Mouse (Mus musculus) hematopoietic stem cell, adult 5-6 weeks (primary cell): ENCODE measurements at regions not wholly inside any gene's neighbourhood (a gene's known extent, or its start where the extent isn't known, plus 50 kb on each side); places are given as distances from the start of the nearest gene placed in this dataset.

Source experiments
- ATAC-seq, 2 experiments: fragments of 125-278 bp in 1 of 2; replicated peaks in 1 of 2; 2 replicates each; pipeline ENCODE4 v1.8.0; 2016 to 2017; ENCODE audit warnings: inconsistent platforms in 2 of 2, mild to moderate bottlenecking in 2 of 2, moderate number of reproducible peaks in 2 of 2, low read depth in 1 of 2, moderate TSS enrichment in 1 of 2; ENCODE audit not compliant: low FRiP score in 2 of 2, poor library complexity in 2 of 2, severe bottlenecking in 2 of 2, insufficient read depth in 1 of 2, low TSS enrichment in 1 of 2

DNA sequence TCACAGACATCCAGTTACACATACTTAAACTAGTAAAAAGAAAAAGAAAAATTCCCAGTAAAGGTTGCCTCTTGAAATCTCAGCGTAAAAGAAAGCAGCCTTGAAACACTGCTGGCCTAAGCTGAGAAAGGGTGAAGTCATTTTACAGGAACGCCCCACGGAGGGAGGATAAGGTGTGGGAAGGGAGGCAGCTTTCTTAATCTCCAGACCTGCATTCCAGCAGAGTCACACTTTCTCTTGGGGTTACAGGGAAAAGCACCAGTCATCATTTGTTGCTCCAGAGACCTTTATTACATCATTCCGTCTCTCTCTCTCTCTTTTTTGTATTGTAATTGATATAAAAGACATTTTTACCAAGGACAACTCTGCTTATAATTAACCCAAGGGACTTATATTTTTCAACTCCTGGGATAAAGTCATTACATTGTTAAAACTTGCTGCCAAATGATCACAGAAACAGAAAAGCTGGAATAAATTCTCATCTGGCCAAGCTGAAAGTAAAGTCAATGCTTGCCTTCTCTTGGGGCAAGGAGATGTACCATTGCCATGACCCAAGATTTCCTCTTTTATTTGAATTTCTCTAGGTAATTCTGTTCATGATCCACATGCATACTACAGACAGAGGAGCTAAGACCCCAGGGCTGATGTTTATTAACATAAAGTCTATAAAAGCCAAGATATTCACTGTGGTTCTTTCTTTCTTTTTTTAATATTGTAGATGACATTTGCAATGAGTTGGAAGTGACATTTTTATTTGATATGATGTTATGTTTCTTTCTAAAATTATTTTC lies 196.9 kb downstream of the Twistnb start:
- ATAC-seq: no peak

DNA sequence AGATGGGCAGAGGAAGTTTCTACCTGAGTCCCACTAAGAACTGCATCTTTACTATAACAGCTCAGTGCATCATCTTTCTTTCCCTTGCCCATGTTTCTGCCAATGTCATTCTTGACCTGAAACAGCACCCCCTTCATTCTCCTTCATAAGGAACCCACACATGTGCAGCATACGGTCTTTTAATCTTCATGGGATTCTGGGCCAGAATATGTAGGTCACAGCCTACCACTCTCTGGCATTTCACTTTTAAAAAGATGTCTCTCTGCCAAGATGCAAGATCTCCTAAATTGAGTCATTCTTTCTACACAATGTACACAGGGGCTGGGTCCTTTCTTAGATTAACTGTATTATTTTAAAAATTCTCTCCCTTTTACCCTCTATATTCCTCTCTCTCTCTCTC lies 223.2 kb downstream of the Twistnb start:
- no peak for ATAC-seq

DNA sequence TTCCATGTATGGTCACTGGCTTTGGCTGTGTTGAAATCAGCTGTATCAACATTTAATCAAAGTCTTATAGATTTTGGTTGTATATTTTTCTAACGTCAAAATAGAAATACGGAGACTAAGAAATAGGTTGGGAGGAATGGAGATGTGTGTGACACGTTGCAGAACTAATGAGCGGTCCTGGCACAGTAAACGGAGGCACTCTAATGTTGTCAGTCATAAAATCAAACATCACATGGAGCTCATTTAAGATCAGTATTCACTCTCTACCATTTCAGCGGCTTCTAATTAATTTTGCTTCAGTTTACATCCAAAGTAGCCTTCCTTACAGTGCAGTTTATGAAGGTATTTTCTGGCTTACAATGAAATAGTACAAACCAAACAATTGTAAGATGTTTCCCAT lies 246.1 kb downstream of the Twistnb start:
- ATAC-seq: no peak

DNA sequence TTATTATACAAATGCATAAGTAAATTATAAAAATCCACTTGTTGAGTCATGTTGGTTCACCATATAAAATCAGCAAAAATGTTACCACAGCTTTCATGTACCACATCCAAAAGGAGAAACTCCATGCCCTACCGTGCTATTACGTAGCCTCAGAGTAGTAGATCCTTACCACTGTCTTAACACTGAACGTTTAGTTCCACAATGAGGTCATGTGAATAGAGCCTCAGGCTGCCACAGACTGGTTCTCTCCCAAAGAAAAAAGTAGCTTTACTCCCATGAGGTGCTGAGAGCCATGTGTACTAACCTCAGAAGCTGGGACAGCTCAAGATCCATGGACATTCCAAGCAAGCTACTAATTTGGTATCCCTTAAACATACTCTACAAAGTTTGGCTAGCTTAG lies 235.4 kb upstream of the Ferd3l start:
- ATAC-seq: no peak

DNA sequence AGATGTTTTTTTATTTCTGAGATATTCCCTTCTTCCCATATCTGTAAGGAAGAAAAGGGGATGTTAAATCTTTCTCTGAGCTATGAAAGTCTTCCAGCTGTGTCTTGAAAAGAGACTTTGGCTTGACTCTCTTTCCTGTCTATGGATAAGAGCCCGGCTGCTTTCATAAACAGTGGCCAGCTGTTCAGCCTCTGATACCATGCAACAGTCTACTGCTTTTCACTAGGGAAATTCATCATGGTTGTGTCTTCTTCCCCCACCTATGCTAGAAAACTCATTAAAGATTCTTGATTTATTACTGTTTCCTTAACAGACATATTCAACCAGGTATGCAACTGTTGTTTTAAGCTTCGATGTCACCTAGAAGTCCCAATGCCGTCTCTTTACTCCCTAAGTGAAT lies 213.8 kb upstream of the Ferd3l start:
- no peak for ATAC-seq

DNA sequence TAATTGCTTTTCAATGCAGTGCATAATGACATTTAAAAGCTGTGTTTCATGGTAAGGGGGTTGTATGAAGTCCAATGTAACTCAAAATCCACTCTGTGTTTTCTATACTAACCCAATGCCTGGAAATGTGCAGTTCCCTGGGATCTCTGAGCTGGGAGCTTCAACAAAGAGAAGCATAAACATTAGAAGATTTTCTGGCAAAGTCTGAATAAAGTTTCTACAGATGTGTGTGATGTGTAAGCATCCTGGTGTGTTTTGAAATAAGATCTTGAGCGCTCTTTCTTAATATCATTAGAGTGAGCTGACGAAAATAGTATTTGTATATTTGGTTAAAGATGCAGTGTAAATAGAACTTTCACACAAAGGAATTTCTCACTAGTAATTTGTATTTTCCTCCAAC lies 212.2 kb upstream of the Ferd3l start:
- ATAC-seq: no peak

DNA sequence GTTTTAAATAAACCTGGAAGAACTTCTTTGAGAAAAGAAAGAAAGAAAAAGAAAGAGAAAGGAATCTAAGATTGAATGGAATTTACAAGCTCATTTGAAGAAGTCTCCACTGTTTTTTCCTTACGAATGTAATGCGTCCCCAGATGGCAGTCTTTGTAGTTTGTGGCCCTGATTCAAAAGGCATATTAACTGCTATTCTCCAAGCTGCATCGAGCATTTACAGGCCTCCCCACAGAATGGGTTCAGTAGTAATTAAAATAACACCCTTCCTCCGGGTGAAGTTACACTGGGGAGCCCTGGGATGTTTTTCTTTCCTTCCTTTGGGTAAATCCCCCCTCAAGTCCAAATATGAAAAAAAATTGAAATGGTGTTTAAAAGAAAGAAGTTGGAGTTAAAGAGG lies 211.2 kb upstream of the Ferd3l start:
- ATAC-seq: no peak

DNA sequence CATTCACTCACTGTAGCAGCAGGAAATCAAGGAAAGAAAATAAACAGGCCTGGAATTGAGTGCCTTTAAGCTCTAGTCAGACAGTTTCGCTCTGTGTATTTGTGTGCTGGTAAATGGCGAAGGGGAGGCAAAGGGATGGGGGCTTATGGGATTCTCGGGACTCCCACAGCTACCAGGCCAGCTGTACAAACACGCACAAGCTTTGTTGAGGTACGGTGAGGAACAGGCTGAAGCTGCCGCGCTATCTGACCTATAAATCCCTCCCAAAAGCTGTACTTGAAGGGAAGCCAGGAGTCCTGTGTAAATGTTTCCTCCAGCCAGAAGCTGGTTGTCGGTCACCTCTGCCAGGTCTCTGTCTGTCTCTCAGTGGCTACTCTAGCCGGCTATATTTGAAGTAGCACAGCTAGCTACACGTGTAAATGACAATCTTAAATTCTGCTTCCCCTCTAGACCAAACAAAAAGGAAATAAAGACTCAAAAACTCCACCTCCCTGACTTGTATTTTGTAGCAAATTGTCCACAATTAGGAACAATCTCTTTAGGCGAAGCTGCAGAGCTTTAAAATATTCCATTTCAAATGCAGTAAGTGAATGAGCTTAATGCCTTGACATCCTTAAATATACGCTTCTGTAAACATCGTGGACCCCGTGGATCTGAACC lies 210.5 kb upstream of the Ferd3l start:
- ATAC-seq: no peak

DNA sequence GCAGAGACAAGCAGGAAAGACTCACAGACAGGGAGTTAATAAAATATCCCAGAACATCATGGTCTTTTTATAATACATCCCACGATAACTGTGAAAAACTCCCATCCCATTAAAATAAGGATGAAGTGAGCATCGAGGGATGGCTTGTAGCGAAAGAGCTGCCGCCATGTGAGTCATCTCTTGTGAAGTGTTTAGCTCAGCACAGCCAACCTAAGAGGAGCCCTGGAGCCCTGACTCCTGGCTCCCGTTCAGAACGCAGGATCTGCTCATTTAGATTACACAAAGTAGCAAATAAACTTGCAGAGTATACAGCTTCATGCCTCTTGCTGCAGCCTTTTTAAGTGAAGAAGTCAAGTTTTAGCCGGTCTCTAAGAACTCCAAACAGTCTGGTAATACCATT lies 209.2 kb upstream of the Ferd3l start:
- no peak for ATAC-seq

DNA sequence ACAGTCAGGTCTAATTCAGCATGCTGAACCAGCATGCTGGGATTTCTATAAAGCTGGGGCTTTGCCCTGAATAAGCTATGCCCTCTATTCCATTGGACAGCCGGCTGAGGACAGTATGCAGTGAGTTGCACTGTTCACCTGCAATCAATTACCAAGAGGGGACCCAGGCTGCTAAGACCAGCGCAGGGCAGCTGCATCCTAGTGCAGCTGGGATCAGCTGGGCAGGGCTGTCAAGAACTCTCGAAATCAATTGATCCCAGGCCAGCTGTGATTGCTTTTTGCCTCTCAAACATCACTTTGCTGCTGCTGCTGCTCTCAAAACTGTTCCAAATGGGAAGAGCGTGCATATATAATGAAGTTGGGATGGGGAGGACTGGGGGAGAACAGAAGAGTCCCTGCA lies 196.3 kb upstream of the Ferd3l start:
- ATAC-seq: no peak

DNA sequence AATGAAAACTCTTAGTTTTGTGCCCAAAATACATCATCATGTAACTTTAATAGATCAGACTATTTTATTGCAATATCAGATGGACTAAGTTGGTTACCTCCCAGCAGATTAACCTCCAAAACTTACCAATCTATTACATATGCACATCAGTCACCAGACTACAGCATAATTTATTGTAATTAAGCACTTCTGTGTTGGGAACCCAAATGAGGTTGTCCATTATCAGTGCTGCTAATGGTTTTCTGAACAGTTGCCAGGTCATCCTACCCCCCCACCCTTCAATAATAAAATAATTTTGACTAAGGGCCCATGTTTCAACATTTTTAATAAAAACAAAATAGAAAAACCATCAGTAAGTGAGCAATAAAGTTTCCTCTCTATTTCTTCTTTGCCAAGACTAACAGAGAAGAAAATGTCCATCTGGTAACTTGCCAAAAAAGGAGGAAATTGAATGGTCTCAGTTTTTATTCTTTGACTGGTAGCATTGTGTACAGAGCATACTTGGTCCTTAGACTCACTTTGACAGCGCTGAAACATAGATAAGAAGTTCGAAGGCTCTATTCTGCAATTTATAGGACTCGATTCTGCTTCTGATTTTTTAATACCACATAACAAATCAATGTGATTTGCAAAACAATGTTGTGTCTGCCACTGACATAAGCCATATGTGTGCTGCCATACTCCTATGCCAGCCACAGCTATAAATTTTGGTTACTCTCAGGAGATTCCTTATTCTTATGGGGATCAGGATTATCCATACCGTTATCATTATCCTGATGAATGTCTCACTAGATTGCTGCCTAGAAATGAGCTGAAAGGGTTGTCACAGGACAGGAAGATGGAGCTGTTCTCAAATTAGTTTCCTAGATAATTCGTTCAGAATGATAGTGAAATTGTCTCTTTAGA lies 152.4 kb upstream of the Ferd3l start:
- no peak for ATAC-seq

DNA sequence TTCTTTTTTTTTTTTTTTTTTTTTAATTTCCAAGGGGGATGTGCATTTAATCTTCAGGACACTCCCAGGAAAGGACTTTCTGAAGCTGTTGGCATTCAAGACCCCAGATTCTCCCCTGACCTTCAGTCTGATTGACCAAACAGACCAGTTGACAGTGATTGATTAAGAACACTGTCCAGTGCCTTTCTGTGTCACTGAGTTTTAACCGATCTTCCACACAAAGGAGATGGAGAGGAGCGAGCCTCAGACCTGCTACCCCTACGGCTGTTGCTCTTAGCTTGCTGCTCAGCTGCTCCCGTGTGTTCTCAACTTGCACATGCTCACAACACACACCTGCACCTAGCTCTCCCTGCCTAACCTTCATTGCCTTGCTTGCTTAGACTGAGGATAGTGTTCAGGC lies 149.7 kb upstream of the Ferd3l start:
- ATAC-seq: no peak

DNA sequence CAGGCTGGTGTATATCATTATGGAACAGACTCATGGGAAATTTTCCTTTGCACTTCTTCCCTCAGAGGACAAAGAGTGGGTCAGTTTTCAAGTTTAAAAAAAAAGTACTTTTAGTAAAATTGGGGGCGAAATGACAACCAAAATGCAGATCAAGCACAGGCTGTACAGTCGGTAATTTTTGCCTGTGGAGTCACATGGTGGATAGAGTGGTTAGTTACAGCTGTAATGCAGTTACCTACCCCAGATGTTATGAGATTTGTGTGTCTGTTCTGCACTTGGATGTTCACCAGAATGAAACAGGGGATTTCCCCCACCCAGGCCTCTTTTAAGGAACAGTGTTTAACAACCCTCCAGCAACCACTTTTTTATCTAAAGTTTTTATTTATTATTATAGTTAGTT lies 148.3 kb upstream of the Ferd3l start:
- no peak for ATAC-seq

DNA sequence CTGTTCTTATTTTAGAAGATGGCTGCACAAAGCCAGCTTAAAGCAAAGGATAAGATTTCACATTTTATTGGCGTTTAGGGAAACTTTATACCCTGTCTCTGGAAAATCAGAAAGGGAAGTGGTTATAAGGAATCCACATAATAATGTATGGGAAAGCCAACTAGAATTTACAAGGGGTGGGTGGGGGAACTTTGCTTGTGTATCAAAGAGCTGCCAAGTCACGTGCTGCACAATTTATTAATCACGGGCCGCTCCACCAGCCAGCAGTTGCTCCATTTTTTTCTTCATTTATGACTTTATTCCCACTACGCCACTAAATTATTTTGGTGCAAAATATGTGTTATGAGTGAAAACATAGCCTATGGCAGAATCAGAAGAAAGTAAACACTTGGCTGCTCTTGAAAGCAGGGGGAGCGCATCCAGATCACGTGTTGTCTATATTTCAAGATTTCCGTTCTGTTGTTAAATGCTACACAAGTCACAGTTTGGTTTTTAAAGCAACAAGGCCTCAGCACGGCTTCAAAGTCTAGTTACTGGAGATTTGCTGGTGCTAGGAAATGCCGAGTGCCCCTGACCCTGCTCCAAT lies 123.9 kb upstream of the Ferd3l start:
- no peak for ATAC-seq

DNA sequence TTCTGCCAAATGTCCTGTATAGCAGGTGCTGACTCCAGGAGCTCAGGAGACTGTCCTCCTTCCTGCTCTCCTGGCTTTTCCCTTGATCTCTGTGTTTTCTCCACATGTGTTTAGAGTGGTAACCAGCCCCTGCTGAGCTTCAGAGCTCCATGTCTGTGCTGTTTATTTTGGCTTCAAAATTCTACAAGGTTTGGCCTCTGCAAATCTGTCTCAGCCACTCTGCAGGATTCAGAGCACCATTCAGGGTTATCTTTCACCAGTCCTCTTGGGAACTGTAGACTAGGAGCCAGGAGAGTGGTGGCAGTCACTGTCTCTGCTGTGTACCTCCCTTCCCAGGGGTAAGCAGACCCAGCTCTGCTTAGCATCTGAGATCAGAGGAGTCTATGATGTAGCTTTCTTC lies 102.7 kb upstream of the Ferd3l start:
- no peak for ATAC-seq

DNA sequence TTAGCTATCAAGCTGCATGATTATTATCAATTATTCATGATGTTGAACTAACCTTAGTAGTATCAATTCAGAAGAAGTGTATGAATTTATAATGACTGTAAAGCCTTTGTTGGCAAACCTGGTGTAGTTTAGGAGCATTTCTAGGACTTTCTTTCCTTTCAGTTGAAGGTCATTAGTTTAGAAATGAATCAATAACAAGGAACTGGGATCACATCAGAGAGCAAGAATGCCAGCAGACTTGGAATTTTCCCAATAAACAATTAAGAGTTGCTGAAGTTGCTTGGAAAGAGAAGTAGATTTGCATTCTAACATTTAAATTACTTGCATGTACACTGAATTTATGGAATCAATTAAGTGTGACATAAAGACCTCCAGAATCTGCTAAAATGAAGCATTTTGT lies 79.1 kb upstream of the Ferd3l start:
- no peak for ATAC-seq

DNA sequence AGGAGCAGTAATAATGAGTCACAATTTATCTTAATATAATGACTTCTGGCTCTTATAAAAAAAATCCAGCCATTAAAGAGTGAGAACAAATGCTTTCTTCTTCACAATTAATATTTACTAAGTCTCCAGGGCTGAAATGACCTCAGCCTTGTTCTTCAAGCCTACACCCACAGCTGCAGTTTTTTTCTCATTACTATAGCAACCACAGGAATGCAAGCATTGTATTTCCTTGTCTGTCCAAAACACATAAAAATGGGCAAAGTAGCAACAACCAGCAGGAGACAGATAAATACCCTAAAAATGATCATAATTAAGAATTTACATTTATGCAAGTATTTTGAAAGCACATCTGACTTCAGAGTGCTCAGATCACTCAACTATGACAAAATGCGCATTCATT lies 76.5 kb upstream of the Ferd3l start:
- no peak for ATAC-seq
